Mouse (Mus musculus) layer of hippocampus, postnatal 25 days (tissue): ENCODE data around the gene Nrf1. TPM values are rescaled to one million over a fixed set of nuclear protein-coding genes. Genes with fewer than 3 reads are reported as not detected.

Source experiments
- DNase-seq, 2 experiments: peaks; one replicate each; pipeline ENCODE4 v3.0.0; 2022; ENCODE audit warnings: mixed read lengths in 2 of 2, low spot score in 1 of 2; ENCODE audit errors: extremely low spot score in 1 of 2
- microRNA-seq, 2 experiments: library from miRNA; unstranded; fragments of <30 nt; microRNA quantifications; one replicate each; pipeline ENCODE4 v1.2.0; 2021
- total RNA-seq, 2 experiments: library from RNA; stranded (reverse); gene quantifications; 2 replicates each; pipeline ENCODE4 v1.2.3; 2021

Nrf1 gene
- total RNA-seq, 2 experiments from 2014 or later: 19.7 to 23.4 TPM

- DNase-seq: no peak
Measured at GRCm38 (mm10) chr6:30173551-30174460, 126.0 kb downstream of the Nrf1 start.

- no peak for DNase-seq
Measured at GRCm38 (mm10) chr6:30174461-30175224, 126.9 kb downstream of the Nrf1 start.

- no peak for DNase-seq
Measured at GRCm38 (mm10) chr6:30175225-30175917, 127.6 kb downstream of the Nrf1 start.

- DNase-seq: no peak
Measured at GRCm38 (mm10) chr6:30175918-30176421, 128.2 kb downstream of the Nrf1 start.

- no peak for DNase-seq
Measured at GRCm38 (mm10) chr6:30176496-30176895, 128.7 kb downstream of the Nrf1 start.

GRCm38 (mm10) chr6:30177305-30177704 lies 129.5 kb downstream of the Nrf1 start:
- no peak for DNase-seq

GRCm38 (mm10) chr6:30178023-30178639 lies 130.3 kb downstream of the Nrf1 start:
- no peak for DNase-seq

GRCm38 (mm10) chr6:30179046-30179445 lies 131.3 kb downstream of the Nrf1 start:
- DNase-seq: no peak

- no peak for DNase-seq
Measured at GRCm38 (mm10) chr6:30180321-30180720, 132.5 kb downstream of the Nrf1 start.

- no peak for DNase-seq
Measured at GRCm38 (mm10) chr6:30182038-30182437, 134.2 kb downstream of the Nrf1 start.

GRCm38 (mm10) chr6:30183624-30184023 lies 135.8 kb downstream of the Nrf1 start:
- no peak for DNase-seq

GRCm38 (mm10) chr6:30195656-30196055 lies 147.9 kb downstream of the Nrf1 start:
- DNase-seq: no peak

- no peak for DNase-seq
Measured at GRCm38 (mm10) chr6:30196143-30196542, 148.4 kb downstream of the Nrf1 start.

Small RNAs within 50 kb of the gene (microRNA-seq; reads per million reads assigned to microRNA genes)
- gene Mir182: 11.2 to 12.3 reads per million in 2 experiments
- 20.5 to 25.4 reads per million in 2 experiments for gene Mir183
- gene Mir96: 0 to 0.20 reads per million in 2 experiments

Other genes starting within 250 kb of the Nrf1 start
- gene Strip2, start 131.0 kb upstream of the Nrf1 start, total RNA-seq: 10 to 100 TPM; 20.9 to 22.1 TPM